Mouse (Mus musculus): ENCODE measurements around the gene Gfral. TPM values are rescaled to one million over a fixed set of nuclear protein-coding genes. Genes with fewer than 3 reads are reported as not detected.

Gfral gene
- total RNA-seq (2023), result not detected

GRCm38 (mm10) chr9:76213557-76213956 lies at the start of gene Gfral:
Gene Gfral (minus strand): TSS chr9:76213657.

Other genes starting within 250 kb of the Gfral start
- not detected for gene Hmgcll1, start 198.8 kb downstream of the Gfral start, total RNA-seq (2023)
- gene Hcrtr2, start 110.2 kb upstream of the Gfral start, total RNA-seq (2023), result not detected